Mouse (Mus musculus) liver, adult 2 months (tissue): Measurements from ENCODE around the gene Serpina3m. TPM values are rescaled to one million over a fixed set of nuclear protein-coding genes. Genes with fewer than 3 reads are reported as not detected.
A peak's percentile ranks its signal among the peaks of the same experiment; 100 is the strongest.
"Not testable (repeated sequence)": the region's sequence is repeated elsewhere in the genome, so short reads cannot be mapped to it uniquely, and the experiment has no call there.

Source experiments
- DNase-seq: peaks from one replicate; pipeline ENCODE4 v3.0.0-alpha.2; 2011; ENCODE audit warnings: low read depth, low spot score; ENCODE audit errors: extremely low read depth
- H3K27ac ChIP-seq: fragments of 200-500 bp; replicated peaks from 2 replicates; pipeline ENCODE4 v1.5.1; 2012; ENCODE audit warnings: low read depth, mild to moderate bottlenecking, control low read depth, inconsistent platforms, low read length; ENCODE audit not compliant: insufficient read depth
- H3K27me3 ChIP-seq: fragments of 200-500 bp; 2 replicates; pipeline ENCODE4 v1.6.1; 2012; ENCODE audit warnings: mild to moderate bottlenecking, moderate library complexity, low read length, inconsistent platforms; ENCODE audit not compliant: control insufficient read depth, insufficient read depth
- H3K36me3 ChIP-seq: fragments of 200-500 bp; 2 replicates; pipeline ENCODE4 v1.6.1; 2012; ENCODE audit warnings: low read length, inconsistent platforms; ENCODE audit not compliant: control insufficient read depth, insufficient read depth
- H3K4me1 ChIP-seq: fragments of 200-500 bp; 2 replicates; pipeline ENCODE4 v1.6.1; 2011; ENCODE audit warnings: low read length; ENCODE audit not compliant: control insufficient read depth, insufficient read depth
- H3K4me3 ChIP-seq: fragments of 200-500 bp; 2 replicates; pipeline ENCODE4 v1.5.1; 2011; ENCODE audit warnings: low read depth, mild to moderate bottlenecking, control low read depth, low read length, moderate library complexity; ENCODE audit not compliant: insufficient read depth
- H3K79me2 ChIP-seq: fragments of 200-500 bp; 2 replicates; pipeline ENCODE4 v1.6.1; 2012; ENCODE audit warnings: inconsistent platforms, mild to moderate bottlenecking, low read length, moderate library complexity; ENCODE audit not compliant: control insufficient read depth, insufficient read depth
- H3K9ac ChIP-seq: fragments of 200-500 bp; 2 replicates; pipeline ENCODE4 v1.6.1; 2012; ENCODE audit warnings: low read depth, mild to moderate bottlenecking, control low read depth, inconsistent platforms, low read length
- CTCF ChIP-seq: fragments of 200-500 bp; IDR thresholded peaks from 2 replicates; pipeline ENCODE4 v1.5.1; 2011; ENCODE audit warnings: low read depth, low read length, control low read depth
- POLR2A ChIP-seq: fragments of 200-500 bp; IDR thresholded peaks from 2 replicates; pipeline ENCODE4 v1.6.1; 2011; ENCODE audit warnings: low read length, control low read depth; ENCODE audit not compliant: insufficient read depth; ENCODE audit errors: extremely low read depth
- WGBS: fragments of 180-500 bp; shearing (Covaris S2); methylation state at CpG from one replicate; pipeline ENCODE4 v1.1.7; 2018; 5-methylcytosine and 5-hydroxymethylcytosine counted together
- polyA plus RNA-seq: library from polyadenylated mRNA; depleted of rRNA; stranded (reverse); fragments of >200 nt; gene quantifications from 2 replicates; pipeline ENCODE4 v1.2.3, GENCODE M21; 2012
- total RNA-seq: library from RNA; depleted of rRNA; stranded (reverse); fragments of >200 nt; gene quantifications from 2 replicates; pipeline ENCODE4 v1.2.3, GENCODE M21; 2014

Gene Serpina3m
- total and polyA plus RNA-seq, 2 experiments: 260 to 783 TPM

DNA sequence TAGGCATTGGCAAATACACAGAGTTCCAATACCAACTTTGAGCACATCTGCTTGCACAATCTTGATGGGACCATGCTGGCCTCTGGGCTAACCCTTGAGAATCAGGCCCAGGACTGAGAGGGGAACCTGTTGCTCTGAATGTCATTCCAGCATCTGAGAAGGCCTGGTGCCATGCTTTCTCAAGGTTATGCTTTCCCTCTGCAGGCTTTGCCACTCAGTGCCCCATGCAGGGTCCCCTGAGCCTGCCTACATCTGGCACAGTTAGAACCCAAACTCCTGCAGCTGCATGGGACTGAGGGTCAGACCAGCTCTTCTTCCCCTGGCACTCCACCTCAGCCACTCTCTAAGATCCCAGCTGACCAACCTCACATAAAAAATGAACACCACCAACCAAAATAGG, 7.4 kb downstream of the Serpina3m start:
- Histone ChIP-seq H3K36me3 (peaks cover 34% of the 10 kb centered on the region), H3K27ac (no peak overlapping the region), H3K4me1 (peaks cover 3% of the 10 kb centered on the region; the same call in 1 of the 2 replicates), H3K4me3 (no peak overlapping the region), H3K79me2 (no peaks in the 10 kb centered on the region), H3K27me3 (no peaks in the 10 kb centered on the region), H3K9ac (no peak overlapping the region)
- DNase-seq: no peak
- peak; percentile 63 for TF ChIP-seq POLR2A
- TF ChIP-seq CTCF: 0 out of 2 replicates have a peak, but pooled peaks have one; percentile 10

DNA sequence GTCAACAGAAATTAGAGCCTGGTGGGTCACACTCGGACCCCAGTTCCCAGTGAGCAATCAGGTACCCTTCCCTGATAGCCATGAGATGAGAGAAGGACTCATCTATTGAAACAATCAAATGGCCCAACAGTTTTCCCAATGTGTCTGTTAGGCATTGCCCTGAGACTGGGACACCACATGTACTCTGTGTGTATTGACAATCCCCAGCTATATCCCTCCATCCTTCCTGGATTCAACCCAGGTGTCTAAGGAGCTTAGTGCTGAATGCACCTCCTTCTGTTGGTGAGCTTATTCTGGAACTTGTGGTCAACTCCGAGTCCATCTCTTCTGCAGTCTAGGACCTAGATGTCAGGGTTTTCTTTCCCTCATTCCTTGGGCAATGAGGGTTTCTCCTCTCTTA, 8.8 kb downstream of the Serpina3m start:
- WGBS: 24% methylated on average over 2 of the region's 2 CpGs
- peak; percentile 78 for DNase-seq
- no peaks in the 10 kb centered on the region for H3K27me3 ChIP-seq
- no peak overlapping the region for H3K9ac ChIP-seq
- no peaks in the 10 kb centered on the region for H3K4me1 ChIP-seq
- H3K36me3 ChIP-seq: peaks cover 22% of the 10 kb centered on the region
- no peaks in the 10 kb centered on the region for H3K79me2 ChIP-seq
- H3K27ac ChIP-seq: no peak overlapping the region; the same call in 1 of the 2 replicates
- H3K4me3 ChIP-seq: no peak overlapping the region
- TF ChIP-seq POLR2A (0 out of 2 replicates have a peak, but pooled peaks have one; percentile 0), CTCF (no peak)

DNA sequence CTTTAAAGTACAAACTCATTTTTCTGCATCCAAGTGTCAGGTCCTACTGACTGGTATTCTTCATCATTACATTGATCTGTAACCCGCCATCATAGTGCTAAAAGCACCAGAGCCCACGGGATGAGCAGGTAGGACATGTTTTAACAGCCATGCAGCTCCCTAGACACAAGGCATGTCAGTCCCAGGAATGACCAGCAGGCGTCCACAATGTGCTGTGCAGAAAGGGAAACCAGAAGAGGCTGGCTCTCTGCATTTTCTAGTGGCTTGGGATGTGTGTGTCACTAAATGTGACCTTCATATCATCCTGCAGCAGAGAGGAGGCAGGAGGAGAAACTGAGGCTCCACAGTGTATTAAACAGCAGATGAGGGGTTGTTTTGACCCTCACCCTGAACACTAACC, 13.5 kb downstream of the Serpina3m start:
- H3K79me2 ChIP-seq, H3K27me3 ChIP-seq, H3K4me3 ChIP-seq, H3K9ac ChIP-seq, H3K4me1 ChIP-seq, H3K36me3 ChIP-seq, H3K27ac ChIP-seq: not testable (repeated sequence)
- peak; percentile 72 for TF ChIP-seq CTCF
- DNase-seq: peak; percentile 63
- 14% methylated on average over 3 of the region's 3 CpGs for WGBS

DNA sequence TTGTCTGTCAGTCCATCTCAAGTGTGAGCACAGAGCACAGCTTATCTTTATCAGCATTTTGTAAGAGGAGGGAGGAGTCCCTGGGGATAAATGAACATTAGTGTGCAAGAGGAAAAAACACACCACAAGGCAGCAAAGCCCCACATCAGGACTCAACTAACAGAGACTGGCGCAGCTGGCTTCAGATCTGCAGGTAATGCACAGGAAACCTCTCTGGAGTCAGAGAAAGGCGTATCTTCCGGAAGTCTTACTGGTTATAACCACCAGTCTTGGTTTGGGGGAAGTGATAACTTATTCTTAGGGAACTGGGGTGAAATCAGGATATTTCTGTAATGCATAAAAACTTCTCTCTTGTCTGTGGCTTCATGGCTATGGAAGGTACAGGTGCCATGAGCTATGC, 17.7 kb downstream of the Serpina3m start:
- H3K27me3 ChIP-seq: no peaks in the 10 kb centered on the region
- 91% methylated on average over 3 of the region's 3 CpGs for WGBS
- no peak overlapping the region for H3K27ac ChIP-seq
- no peak overlapping the region for H3K4me3 ChIP-seq
- H3K79me2 ChIP-seq: no peaks in the 10 kb centered on the region
- H3K36me3 ChIP-seq: no peaks in the 10 kb centered on the region
- H3K9ac ChIP-seq: no peak overlapping the region
- TF ChIP-seq POLR2A (no peak), CTCF (no peak)
- no peak for DNase-seq
- no peaks in the 10 kb centered on the region for H3K4me1 ChIP-seq

DNA sequence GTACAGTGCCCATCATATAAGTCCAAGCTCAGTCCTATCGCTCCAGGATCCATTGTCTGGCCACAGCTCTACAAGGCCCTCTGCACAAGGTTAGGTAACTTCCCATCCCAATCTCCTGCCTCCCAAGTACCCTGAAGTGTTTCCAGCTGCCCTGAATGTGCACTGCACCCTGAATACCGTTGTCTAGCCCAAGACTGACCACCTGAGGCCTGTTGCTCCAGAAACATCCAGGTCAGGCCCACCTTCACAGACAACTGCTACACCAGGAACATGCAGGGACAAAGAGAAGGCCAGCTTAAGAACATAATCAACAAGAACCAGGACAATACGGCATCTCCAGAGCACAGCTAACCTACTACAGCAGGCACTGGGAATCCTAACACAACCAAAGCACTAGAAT, 31.7 kb downstream of the Serpina3m start:
- Histone ChIP-seq H3K27me3 (no peaks in the 10 kb centered on the region), H3K79me2 (no peaks in the 10 kb centered on the region), H3K4me3 (no peak overlapping the region), H3K4me1 (no peaks in the 10 kb centered on the region; the same call in 1 of the 2 replicates), H3K36me3 (no peaks in the 10 kb centered on the region), H3K9ac (no peak overlapping the region), H3K27ac (no peak overlapping the region)
- WGBS: 89% methylated on average over 3 of the region's 3 CpGs
- no peak for DNase-seq
- TF ChIP-seq POLR2A (no peak), CTCF (no peak)

DNA sequence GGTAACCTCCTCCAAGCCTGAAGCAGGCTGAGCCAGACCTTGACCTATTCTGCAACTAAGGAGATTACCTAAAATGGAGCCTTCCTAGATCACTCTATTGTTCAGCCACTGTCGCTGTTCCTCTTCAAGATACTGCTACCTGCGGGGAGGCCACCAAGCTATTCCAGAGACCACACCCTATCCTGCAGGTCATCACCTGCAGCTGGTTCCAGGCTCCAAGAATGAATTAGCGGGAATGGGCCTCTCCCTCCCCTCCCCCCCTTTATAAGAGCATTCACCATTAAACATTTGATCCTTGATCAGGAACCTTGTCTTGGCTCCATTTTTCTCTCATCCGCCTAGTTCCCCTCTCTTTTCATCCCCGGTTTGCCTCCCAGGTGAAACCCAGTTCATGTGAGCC, 38.9 kb downstream of the Serpina3m start:
- not testable (repeated sequence) for H3K27ac ChIP-seq, H3K4me3 ChIP-seq, H3K79me2 ChIP-seq, H3K4me1 ChIP-seq, H3K9ac ChIP-seq, H3K27me3 ChIP-seq, DNase-seq, H3K36me3 ChIP-seq
- WGBS: 78% methylated on average over 5 of the region's 5 CpGs

DNA sequence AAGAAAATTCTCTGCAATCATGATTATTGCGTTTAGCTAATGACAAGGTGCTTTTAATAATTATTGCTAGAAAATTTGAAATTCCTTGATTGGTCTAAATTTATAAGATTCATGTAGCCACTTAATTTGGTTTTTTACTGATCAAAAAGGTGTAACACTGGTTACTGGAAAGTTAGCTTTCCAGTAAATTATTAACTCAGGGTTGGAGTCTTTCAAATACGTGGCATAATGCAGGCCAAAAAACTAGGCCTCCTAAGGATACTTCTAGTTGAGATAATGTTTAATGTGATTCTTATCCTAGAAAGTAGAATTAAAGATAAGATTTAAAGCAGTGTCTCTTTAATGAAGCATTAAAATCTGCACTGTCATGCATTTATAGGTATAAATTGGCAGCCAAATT, 40.1 kb downstream of the Serpina3m start:
- 0 out of 2 replicates have a peak overlapping the region, but pooled peaks have one; percentile 35 for H3K27ac ChIP-seq

DNA sequence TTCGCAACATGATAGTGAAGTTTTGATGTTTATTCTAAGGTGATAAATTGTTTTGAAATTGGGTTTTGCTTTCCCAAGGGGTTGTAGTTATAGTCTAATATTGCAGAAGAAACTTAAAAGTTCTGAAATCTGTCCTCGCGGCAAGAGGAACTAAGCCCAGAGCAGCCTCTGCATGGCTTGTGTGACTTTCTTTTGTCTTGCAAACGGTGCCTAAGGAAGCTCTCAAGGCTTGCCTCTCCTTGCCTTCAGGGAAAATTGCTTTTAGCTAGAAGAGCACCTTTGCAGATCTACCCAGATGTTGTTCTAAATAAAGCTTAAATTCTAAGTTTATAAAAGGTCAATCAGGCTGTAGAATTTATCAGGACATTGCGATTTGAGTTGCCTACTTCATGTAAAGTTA, 40.5 kb downstream of the Serpina3m start:
- not testable (repeated sequence) for H3K79me2 ChIP-seq, H3K4me3 ChIP-seq, H3K9ac ChIP-seq, H3K27me3 ChIP-seq, H3K36me3 ChIP-seq, H3K4me1 ChIP-seq
- DNase-seq: peak; percentile 88
- WGBS: 27% methylated on average over 5 of the region's 5 CpGs
- peak overlapping the region; percentile 76; the same call in 1 of the 2 replicates for H3K27ac ChIP-seq

More for the DNA sequence above, 40.1 kb downstream of the Serpina3m start:
- H3K4me1 ChIP-seq, H3K79me2 ChIP-seq, H3K9ac ChIP-seq, H3K27me3 ChIP-seq, H3K36me3 ChIP-seq, H3K4me3 ChIP-seq: not testable (repeated sequence)
- 25% methylated on average over 2 of the region's 2 CpGs for WGBS
- DNase-seq: peak; percentile 85
